Mouse (Mus musculus) CH12F3 (cell line): ENCODE measurements around the gene Gpr75.

ENCODE experiments used
- in situ Hi-C: fragments of 300-500 bp; cut with MboI; formaldehyde crosslinking; loops from 2 replicates; pipeline ENCODE4 v1.14.3; 2020; ENCODE audit warnings: low sequenced_read_pairs

Gpr75 gene

GRCm38 (mm10) chr11:30885171-30885871 is at the start of gene Gpr75, which contains the start of gene Asb3:
Gpr75 (plus strand) TSS chr11:30885358.
Asb3 (plus strand) TSS chr11:30885416.
- in situ Hi-C loops: no loop called here

- in situ Hi-C loops: no loop called here
These were observed 46.4 kb upstream of the Gpr75 start for GRCm38 (mm10) chr11:30838793-30839192.

GRCm38 (mm10) chr11:30844355-30844754 is 40.8 kb upstream of the Gpr75 start:
- in situ Hi-C loops: no loop called here

- in situ Hi-C loops: no loop called here
These were observed 12.7 kb upstream of the Gpr75 start for GRCm38 (mm10) chr11:30872425-30872824.

- in situ Hi-C loops: no loop called here
These were observed 3.0 kb downstream of the Gpr75 start for GRCm38 (mm10) chr11:30888153-30888552.

- in situ Hi-C loops: no loop called here
These were observed 11.0 kb downstream of the Gpr75 start for GRCm38 (mm10) chr11:30896201-30896600.

- in situ Hi-C loops: no loop called here
These were observed 14.2 kb downstream of the Gpr75 start for GRCm38 (mm10) chr11:30899312-30899711.

GRCm38 (mm10) chr11:30912311-30912710 is 27.2 kb downstream of the Gpr75 start:
- in situ Hi-C loops: no loop called here

GRCm38 (mm10) chr11:30920641-30921040 is 35.5 kb downstream of the Gpr75 start:
- in situ Hi-C loops: no loop called here

GRCm38 (mm10) chr11:30923283-30923682 is 38.1 kb downstream of the Gpr75 start:
- in situ Hi-C loops: no loop called here

GRCm38 (mm10) chr11:30928079-30928478 is 42.9 kb downstream of the Gpr75 start:
- in situ Hi-C loops: no loop called here

GRCm38 (mm10) chr11:30928498-30928897 is 43.3 kb downstream of the Gpr75 start:
- in situ Hi-C loops: no loop called here
